Mouse (Mus musculus) gastrocnemius, adult 2 months (tissue): ENCODE results near the gene Atf6. TPM values are rescaled to one million over a fixed set of nuclear protein-coding genes. Genes with fewer than 3 reads are reported as not detected.

Experiments used
- DNase-seq: peaks from one replicate; pipeline ENCODE4 v3.0.0; 2022
- H3K27ac ChIP-seq: fragments of 200-600 bp; 2 replicates; pipeline ENCODE4 v1.8.1; 2022; ENCODE audit warnings: mild to moderate bottlenecking
- H3K4me3 ChIP-seq: fragments of 200-600 bp; 2 replicates; pipeline ENCODE4 v1.8.1; 2022; ENCODE audit warnings: mild to moderate bottlenecking, moderate library complexity
- CTCF ChIP-seq: fragments of 200-600 bp; IDR thresholded peaks from 2 replicates; pipeline ENCODE4 v1.8.1; 2022; ENCODE audit warnings: antibody characterized with exemption, mild to moderate bottlenecking, moderate library complexity
- intact Hi-C: fragments of 180-260 bp; cut with DNase I; formaldehyde crosslinking; loops from one replicate; pipeline ENCODE4 v1.15.1; 2025
- total RNA-seq, 2 experiments: library from RNA; stranded (reverse); gene quantifications; 2 replicates each; pipeline ENCODE4 v1.2.3; 2021

The Atf6 gene
- total RNA-seq, 2 experiments from 2014 or later = 17.3 to 19.0 TPM

GRCm38 (mm10) chr1:170896651-170897281, 29.2 kb upstream of the Atf6 start:
- H3K4me3 ChIP-seq = no peak overlapping the region
- DNase-seq = no peak
- intact Hi-C loops = no loop called here
- TF ChIP-seq CTCF = no peak
- H3K27ac ChIP-seq = no peak overlapping the region

GRCm38 (mm10) chr1:170894603-170895602, 27.3 kb upstream of the Atf6 start:
- intact Hi-C loops = no loop called here
- no peak for DNase-seq
- no peak overlapping the region for H3K27ac ChIP-seq
- no peak overlapping the region for H3K4me3 ChIP-seq
- TF ChIP-seq CTCF = peak; percentile 73

- Histone ChIP-seq H3K27ac (no peak overlapping the region), H3K4me3 (no peak overlapping the region)
- intact Hi-C loops = no loop called here
- no peak for DNase-seq
- TF ChIP-seq CTCF = no peak
These were observed 24.7 kb upstream of the Atf6 start for GRCm38 (mm10) chr1:170892279-170892678.

DNA sequence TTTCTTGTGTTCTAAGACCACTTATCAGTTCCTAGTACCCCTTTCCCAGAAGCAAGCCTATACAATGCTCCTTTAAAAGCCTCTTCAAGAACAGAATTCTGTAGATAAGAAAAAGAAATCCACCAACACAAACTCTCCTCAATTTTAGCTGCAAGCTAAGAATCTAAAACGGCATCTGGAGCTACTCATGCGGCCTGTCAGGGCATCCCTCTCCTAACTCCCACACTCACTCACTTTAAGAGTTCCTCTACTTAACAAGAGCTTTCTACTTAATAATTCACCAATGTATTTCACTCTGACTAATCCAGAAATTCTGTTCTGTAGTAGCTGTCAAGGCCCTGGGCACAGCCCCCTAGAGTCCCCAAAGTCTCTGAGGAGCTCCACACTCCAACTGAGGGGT, 24.1 kb upstream of the Atf6 start:
- TF ChIP-seq CTCF = no peak
- Histone ChIP-seq H3K4me3 (no peak overlapping the region), H3K27ac (no peak overlapping the region)
- intact Hi-C loops = no loop called here
- no peak for DNase-seq

GRCm38 (mm10) chr1:170889310-170889709, 21.7 kb upstream of the Atf6 start:
- Histone ChIP-seq H3K27ac (no peak overlapping the region), H3K4me3 (no peak overlapping the region)
- intact Hi-C loops = no loop called here
- DNase-seq = no peak
- TF ChIP-seq CTCF = no peak

- Histone ChIP-seq H3K27ac (no peak overlapping the region), H3K4me3 (no peak overlapping the region)
- TF ChIP-seq CTCF = no peak
- intact Hi-C loops = no loop called here
- DNase-seq = no peak
These were observed 18.5 kb upstream of the Atf6 start for GRCm38 (mm10) chr1:170886044-170886458.

DNA sequence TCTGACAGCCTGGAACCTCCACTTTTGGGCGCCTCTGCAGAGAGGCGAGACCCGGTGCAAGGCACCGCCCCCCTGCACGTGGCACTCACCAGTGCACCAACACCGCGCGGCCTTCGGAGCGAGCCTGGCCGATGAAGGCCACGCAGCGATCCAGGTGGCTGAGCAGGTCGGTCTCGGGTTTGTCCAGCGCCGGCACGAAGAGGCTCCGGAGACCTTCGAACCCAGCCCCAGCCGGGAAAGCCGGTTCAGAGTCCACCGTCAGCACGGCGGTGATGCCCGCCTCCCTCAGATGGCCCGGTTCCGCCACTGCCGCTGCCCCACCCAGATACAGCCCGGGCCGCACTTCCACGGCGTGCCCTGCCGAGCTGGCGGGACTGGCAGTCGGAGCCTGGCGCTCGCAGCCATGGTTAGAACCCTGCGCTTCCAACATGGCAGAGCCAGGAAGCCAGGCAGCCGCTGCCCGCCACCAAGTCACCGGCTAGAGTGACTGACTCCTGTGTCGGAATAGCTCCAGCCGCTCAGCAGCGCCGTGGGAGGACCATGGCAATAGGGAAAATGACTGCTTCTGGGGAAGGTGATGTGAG, 17.5 kb upstream of the Atf6 start, which contains the start of the genes Gm26620 and Dusp12:
TSS of gene Gm26620 (plus strand) at position 88 of the 584 bp plus-strand sequence.
TSS of gene Dusp12 (minus strand) at position 563 of the 584 bp plus-strand sequence.
- peak; percentile 71 for TF ChIP-seq CTCF
- intact Hi-C loops = no loop called here

GRCm38 (mm10) chr1:170884390-170884789, 16.8 kb upstream of the Atf6 start:
- TF ChIP-seq CTCF = no peak
- no peak for DNase-seq
- H3K27ac ChIP-seq = peak overlapping the region; percentile 92; the same call in 1 of the 2 replicates
- peak overlapping the region; percentile 92 for H3K4me3 ChIP-seq
- intact Hi-C loops = no loop called here

More for the DNA sequence above, 17.5 kb upstream of the Atf6 start, which contains the start of the genes Gm26620 and Dusp12:
- Histone ChIP-seq H3K4me3 (peak within 1 kb of the TSS; percentile 92), H3K27ac (peak within 1 kb of the TSS; percentile 92)
- peak; percentile 90 for DNase-seq

DNA sequence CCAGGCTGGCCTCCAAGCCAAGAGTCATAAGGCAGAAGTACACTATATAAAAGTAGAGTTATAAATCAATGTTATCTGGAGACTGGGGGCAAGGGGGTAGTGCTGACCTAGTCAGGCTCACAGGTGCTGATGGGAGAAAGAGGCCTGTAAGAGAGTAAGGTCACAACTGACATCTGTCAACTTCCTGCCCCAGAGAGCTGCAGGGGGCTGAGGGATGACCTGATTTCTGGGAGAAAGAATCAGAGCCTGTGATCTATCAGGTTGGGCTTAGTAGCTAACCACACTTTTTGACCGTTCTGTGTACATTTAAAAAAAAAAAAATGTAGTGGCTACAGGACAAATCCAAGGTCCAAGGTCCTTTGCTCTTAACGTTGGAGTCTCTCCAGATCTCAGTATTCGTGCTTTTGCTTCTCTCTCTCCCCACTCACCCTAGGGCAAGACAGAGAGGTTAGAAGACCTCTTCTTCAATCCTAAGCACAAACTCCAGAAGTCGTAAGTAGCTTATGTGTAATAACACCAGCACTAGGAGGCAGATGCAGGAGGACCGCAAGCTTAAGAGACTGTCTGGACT, 15.4 kb upstream of the Atf6 start:
- no peak for DNase-seq
- Histone ChIP-seq H3K27ac (no peak overlapping the region), H3K4me3 (no peak overlapping the region)
- no peak for TF ChIP-seq CTCF
- intact Hi-C loops = no loop called here

DNA sequence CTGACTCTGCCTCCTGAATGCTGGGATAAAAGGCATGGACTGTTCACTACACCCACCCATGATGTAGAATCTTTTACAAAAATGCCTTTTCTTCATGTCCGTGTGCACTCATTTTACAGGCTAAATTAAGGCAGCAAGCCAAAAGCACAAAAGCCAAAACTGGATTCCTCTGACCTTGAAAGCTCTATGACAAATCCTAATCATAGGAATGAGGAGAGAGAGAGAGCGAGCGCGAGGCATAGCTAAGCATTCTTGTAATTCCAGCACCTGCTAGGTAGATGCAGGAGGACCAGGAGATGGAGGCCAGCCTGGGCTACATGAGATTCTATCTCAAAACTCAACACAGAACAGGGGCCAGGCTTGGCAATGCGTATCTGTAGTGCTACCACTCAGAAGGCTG, 9.3 kb upstream of the Atf6 start:
- intact Hi-C loops = no loop called here
- TF ChIP-seq CTCF = no peak
- no peak overlapping the region for H3K27ac ChIP-seq

DNA sequence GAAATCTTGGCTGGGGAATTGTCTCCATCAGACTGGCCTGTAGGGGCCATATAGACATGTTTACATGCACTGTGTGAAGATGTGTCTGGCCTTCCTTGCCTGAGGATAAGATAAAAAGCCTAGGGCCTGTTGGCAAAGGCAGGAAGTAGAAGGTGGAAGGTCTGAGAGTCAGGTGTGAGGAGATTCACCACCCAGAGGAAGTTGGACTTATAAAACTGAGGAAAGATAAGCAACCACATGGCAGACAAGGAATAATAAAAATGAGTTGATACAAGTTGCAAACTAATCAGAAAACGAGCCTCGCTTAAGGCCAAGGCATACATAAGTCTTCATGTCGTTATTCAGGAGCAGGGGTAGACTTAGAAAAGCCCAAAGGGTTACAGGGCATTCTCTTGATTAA, 8.1 kb upstream of the Atf6 start:
- intact Hi-C loops = no loop called here
- no peak for DNase-seq
- H3K27ac ChIP-seq = no peak overlapping the region
- TF ChIP-seq CTCF = no peak
- H3K4me3 ChIP-seq = no peak overlapping the region

More for the DNA sequence above, 9.3 kb upstream of the Atf6 start:
- no peak for DNase-seq
- H3K4me3 ChIP-seq = no peak overlapping the region

DNA sequence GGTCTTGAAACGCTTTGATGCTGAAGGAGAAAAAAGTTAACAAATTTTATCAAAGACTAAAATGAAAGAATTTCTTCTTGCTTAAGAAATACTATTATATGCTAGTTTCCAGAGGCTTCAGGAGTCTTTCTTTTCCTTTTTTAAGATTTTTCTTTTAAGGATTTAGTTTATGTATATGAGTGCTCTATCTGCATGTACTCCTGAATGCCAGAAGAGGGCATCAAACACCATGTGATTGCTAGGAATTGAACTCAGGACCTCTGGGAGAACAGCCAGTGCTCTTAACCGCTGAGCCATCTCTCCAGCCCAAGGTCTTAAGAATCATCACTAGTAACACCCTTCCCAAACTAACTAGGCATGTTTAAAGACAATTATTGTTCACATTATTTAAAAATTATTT, 4.4 kb upstream of the Atf6 start:
- no peak for DNase-seq
- no peak for TF ChIP-seq CTCF
- intact Hi-C loops = no loop called here

More for the DNA sequence above, 4.4 kb upstream of the Atf6 start:
- no peak overlapping the region for H3K4me3 ChIP-seq
- no peak overlapping the region for H3K27ac ChIP-seq
